Mouse (Mus musculus): ENCODE data around the gene Emid1. TPM values are rescaled to one million over a fixed set of nuclear protein-coding genes. Genes with fewer than 3 reads are reported as not detected.

Gene Emid1
- polyA plus RNA-seq (2015; fragmentation: Nextera tagmentation; extraction: Ambion mirVana), result 22.4 and 23.4 TPM in 2 replicates

DNA sequence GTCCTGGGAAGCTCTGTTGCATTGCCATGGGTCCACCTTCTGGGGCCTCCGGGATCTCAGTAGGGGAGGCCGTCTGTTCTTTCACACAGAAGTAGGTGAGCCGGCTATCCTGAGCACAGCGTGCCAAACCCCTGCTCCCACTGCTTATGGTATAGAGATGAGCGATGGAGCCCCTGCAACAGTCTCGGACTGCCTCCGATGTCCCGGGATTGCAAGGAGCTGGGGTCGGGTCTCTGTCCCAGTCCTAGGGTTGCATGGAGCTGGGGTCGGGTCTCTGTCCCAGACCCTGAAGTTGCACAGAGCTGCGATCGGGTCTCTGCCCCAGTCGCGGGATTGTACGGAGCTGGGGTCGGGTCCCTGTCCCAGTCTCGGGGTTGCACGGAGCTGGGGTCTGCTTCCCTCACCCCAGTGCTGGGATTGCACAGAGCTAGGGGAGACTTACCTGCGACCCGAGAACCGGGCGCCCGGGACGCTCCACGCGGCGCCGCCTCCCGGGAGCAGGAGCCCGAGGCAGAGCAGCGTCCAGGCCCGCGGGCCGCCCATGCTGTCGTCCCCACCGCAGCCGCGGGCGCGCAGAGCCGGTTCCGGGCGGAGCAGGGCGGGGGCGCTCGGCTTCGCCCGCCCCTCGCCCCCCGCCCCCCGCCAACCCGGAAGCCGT is at the start of gene Emid1:
TSS of gene Emid1 (minus strand) at position 578 of the 658 bp plus-strand sequence.
- 1% methylated on average over 49 of the region's 53 CpGs for WGBS
- Histone ChIP-seq H3K36me3 (no peaks in the 10 kb centered on the region), H3K4me1 (peaks cover 35% of the 10 kb centered on the region), H3K4me3 (peak within 1 kb of the TSS; percentile 52), H3K27ac (replicated peaks) (no peak within 1 kb of the TSS), H3K4me2 (replicated peaks) (peak within 1 kb of the TSS; percentile 86), H3K9ac (replicated peaks) (peak within 1 kb of the TSS; percentile 56), H3K27me3 (no peaks in the 10 kb centered on the region), H3K9me3 (no peaks in the 10 kb centered on the region)
- ATAC-seq (replicated peaks), result peak; percentile 47

- H3K36me3 ChIP-seq, result no peaks in the 10 kb centered on the region
- no peak overlapping the region for H3K4me2 ChIP-seq (replicated peaks)
- H3K27ac ChIP-seq (replicated peaks), result no peak overlapping the region
- H3K9me3 ChIP-seq, result no peaks in the 10 kb centered on the region
- no peaks in the 10 kb centered on the region for H3K27me3 ChIP-seq
- WGBS, result 93% methylated on average over 2 of the region's 2 CpGs
- H3K4me3 ChIP-seq, result no peak overlapping the region
- no peak overlapping the region for H3K9ac ChIP-seq (replicated peaks)
- H3K4me1 ChIP-seq, result no peaks in the 10 kb centered on the region
- ATAC-seq (replicated peaks), result no peak
These were observed 47.8 kb upstream of the Emid1 start for GRCm38 (mm10) chr11:5199879-5200278.

DNA sequence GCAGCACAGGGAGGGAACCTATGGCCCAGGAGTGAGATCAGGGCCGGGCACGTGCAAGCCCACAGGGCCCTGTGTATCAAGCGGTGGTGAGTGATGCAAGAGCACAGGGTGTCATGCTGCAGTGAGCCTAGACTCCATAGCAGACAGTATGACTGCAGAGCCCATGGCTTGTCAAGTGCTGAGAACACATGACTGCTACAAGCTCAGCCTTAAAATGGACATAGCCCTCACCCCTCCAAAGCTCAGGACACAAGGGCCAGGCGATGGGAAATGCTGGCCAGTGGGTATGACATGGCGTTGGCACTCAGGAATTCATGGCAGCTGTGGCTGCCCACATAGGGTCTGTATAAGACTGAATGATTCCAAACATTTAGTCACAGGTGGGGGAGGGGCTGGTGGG is 45.0 kb upstream of the Emid1 start:
- 86% methylated on average over 5 of the region's 5 CpGs for WGBS
- Histone ChIP-seq H3K9ac (replicated peaks) (no peak overlapping the region), H3K27me3 (no peaks in the 10 kb centered on the region), H3K9me3 (no peaks in the 10 kb centered on the region), H3K4me2 (replicated peaks) (no peak overlapping the region), H3K4me3 (no peak overlapping the region), H3K4me1 (no peaks in the 10 kb centered on the region), H3K36me3 (no peaks in the 10 kb centered on the region), H3K27ac (replicated peaks) (no peak overlapping the region)
- ATAC-seq (replicated peaks), result no peak

DNA sequence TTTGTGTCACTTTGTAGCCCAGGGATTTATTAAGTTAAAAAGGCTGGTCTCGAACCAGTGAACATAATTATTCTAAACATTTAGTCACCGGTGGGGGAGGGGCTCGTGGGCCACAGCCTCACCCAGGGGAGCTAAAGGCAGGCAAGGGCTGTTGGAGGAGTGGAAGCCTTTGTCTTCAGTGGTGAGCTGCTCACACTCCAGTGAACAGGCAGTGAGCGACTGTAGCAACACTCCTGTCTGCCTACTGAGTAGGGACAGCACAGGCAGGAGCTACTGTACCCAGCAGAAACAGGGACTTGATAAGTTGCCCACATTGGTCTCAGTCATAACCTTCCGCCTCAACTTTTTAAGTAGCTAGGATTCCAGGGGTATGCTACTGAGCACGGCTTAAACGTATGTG is 44.5 kb upstream of the Emid1 start:
- Histone ChIP-seq H3K27me3 (no peaks in the 10 kb centered on the region), H3K9me3 (no peaks in the 10 kb centered on the region), H3K27ac (replicated peaks) (no peak overlapping the region), H3K9ac (replicated peaks) (no peak overlapping the region), H3K4me3 (no peak overlapping the region), H3K4me1 (no peaks in the 10 kb centered on the region), H3K4me2 (replicated peaks) (no peak overlapping the region), H3K36me3 (no peaks in the 10 kb centered on the region)
- whole genome bisulfite sequencing, result 55% methylated on average over 7 of the region's 7 CpGs
- ATAC-seq (replicated peaks), result no peak

DNA sequence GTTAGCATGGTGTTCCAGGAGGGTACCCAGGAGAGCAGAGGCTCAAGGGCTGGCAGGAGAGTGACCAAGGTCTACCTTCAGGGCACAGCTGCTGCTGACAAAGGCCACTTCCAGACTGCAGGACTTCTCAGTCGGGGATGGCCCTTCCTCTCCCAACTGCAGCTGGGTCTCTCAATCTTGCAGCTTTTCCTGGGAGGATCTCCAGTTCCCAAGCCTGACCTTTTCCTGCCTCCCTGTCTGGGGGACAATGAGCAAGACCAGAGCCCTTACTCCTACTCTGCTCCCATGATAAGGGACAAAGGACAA is 41.5 kb upstream of the Emid1 start:
- no peaks in the 10 kb centered on the region for H3K27me3 ChIP-seq
- no peak overlapping the region for H3K4me2 ChIP-seq (replicated peaks)
- H3K4me1 ChIP-seq, result no peaks in the 10 kb centered on the region
- H3K4me3 ChIP-seq, result no peak overlapping the region
- ATAC-seq (replicated peaks), result no peak
- no peak overlapping the region for H3K9ac ChIP-seq (replicated peaks)
- H3K9me3 ChIP-seq, result no peaks in the 10 kb centered on the region
- H3K27ac ChIP-seq (replicated peaks), result no peak overlapping the region
- WGBS, result 61% methylated on average over 1 of the region's 1 CpGs
- H3K36me3 ChIP-seq, result no peaks in the 10 kb centered on the region

DNA sequence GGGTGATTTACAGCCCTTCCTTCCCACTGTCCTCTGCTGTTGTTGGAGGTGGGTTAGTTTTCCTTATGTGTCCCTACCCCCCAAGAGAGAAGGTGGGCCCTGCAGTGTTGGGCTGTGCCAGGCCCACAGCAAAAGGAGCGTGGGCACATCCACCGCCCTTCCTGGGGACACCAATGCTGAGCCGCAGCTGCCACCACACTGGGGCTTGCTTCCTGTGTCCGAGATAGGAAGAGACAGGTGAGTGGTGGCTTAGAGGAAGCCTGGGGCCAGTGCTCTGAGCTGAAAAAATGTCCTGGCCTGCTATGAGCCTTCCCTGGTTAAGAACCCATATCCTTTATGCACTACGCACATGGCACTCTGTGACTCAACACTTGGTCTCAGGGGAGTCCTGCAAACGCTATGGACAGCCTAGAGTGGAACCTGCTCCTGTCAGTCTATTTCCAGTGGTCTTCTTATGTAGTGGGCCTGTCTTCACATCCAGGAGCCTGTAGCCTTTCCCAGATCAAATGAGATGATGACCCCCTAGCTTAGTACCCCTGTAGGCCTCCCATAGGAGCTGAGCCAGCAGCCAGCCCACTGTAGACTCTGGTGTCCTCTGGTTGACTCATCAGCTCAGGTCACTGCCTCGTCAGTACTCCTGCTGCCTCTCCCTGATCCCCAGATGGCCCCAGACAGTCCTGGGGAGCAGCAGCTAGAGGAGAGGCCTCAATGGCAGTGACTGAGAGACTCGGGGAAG is 41.0 kb upstream of the Emid1 start:
- Histone ChIP-seq H3K4me1 (no peaks in the 10 kb centered on the region), H3K27me3 (no peaks in the 10 kb centered on the region), H3K9me3 (no peaks in the 10 kb centered on the region), H3K9ac (replicated peaks) (no peak overlapping the region), H3K36me3 (no peaks in the 10 kb centered on the region), H3K4me2 (replicated peaks) (no peak overlapping the region), H3K27ac (replicated peaks) (no peak overlapping the region), H3K4me3 (no peak overlapping the region)
- 87% methylated on average over 8 of the region's 8 CpGs for WGBS
- ATAC-seq (replicated peaks), result no peak

DNA sequence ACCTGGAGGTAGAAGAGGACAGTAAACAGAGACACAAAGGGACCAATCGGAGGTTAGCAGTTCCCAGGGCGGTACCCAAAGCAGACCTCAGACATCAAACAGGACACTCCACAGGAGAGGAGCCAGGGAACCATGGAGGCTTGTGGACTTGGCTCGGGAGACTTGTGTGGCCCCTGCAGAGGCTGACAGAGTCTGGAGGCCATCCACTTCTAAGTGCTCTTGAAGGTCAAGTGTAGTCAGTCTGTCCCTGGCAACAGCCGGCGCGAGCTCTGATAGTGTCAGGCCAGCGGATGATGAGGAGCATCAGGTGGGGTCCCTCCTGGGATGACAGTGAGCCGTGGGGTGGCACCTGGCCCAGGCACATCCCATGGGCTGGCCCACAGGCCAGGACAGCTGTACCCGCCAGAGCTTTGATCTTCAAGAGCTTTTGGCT is 40.0 kb upstream of the Emid1 start:
- no peak for ATAC-seq (replicated peaks)
- H3K4me3 ChIP-seq, result no peak overlapping the region
- H3K36me3 ChIP-seq, result no peaks in the 10 kb centered on the region
- no peaks in the 10 kb centered on the region for H3K9me3 ChIP-seq
- H3K27ac ChIP-seq (replicated peaks), result no peak overlapping the region
- no peaks in the 10 kb centered on the region for H3K4me1 ChIP-seq
- no peak overlapping the region for H3K9ac ChIP-seq (replicated peaks)
- H3K27me3 ChIP-seq, result no peaks in the 10 kb centered on the region
- H3K4me2 ChIP-seq (replicated peaks), result no peak overlapping the region
- 75% methylated on average over 9 of the region's 9 CpGs for WGBS

- no peaks in the 10 kb centered on the region for H3K36me3 ChIP-seq
- H3K4me2 ChIP-seq (replicated peaks), result no peak overlapping the region
- no peak for ATAC-seq (replicated peaks)
- H3K9ac ChIP-seq (replicated peaks), result no peak overlapping the region
- no peaks in the 10 kb centered on the region for H3K9me3 ChIP-seq
- H3K4me1 ChIP-seq, result peaks cover 1% of the 10 kb centered on the region; the same call in 1 of the 2 replicates
- H3K4me3 ChIP-seq, result no peak overlapping the region
- 68% methylated on average over 9 of the region's 9 CpGs for WGBS
- no peaks in the 10 kb centered on the region for H3K27me3 ChIP-seq
- no peak overlapping the region for H3K27ac ChIP-seq (replicated peaks)
These were observed 37.3 kb upstream of the Emid1 start for GRCm38 (mm10) chr11:5189239-5189933.

DNA sequence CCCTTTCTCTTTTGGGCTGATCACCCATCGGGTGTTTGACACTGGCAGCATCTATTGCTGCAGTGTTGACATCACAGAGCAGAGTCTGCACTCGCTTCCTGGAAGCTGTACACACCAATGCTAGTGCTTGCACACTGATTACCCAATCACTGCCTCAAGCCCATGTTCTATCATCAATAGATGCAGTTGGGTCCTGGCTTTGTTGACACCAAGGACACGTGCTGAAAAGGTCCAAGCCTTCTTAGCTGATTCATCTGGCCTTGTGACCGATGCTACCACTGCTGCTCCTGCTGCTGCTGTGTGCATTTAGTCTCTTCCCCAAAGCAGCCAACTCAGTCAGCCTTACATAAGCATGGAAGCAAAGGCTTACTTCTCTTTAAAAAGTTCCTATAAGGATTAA is 36.1 kb upstream of the Emid1 start:
- 92% methylated on average over 4 of the region's 4 CpGs for WGBS

GRCm38 (mm10) chr11:5184832-5185231 is 32.8 kb upstream of the Emid1 start:
- H3K27ac ChIP-seq (replicated peaks), result no peak overlapping the region
- H3K9me3 ChIP-seq, result no peaks in the 10 kb centered on the region
- H3K4me3 ChIP-seq, result no peak overlapping the region
- no peaks in the 10 kb centered on the region for H3K36me3 ChIP-seq
- no peak overlapping the region for H3K4me2 ChIP-seq (replicated peaks)
- no peaks in the 10 kb centered on the region for H3K27me3 ChIP-seq
- peaks cover 5% of the 10 kb centered on the region; the same call in 1 of the 2 replicates for H3K4me1 ChIP-seq
- WGBS, result 81% methylated on average over 9 of the region's 9 CpGs
- no peak for ATAC-seq (replicated peaks)
- H3K9ac ChIP-seq (replicated peaks), result no peak overlapping the region

More for the DNA sequence above, 36.1 kb upstream of the Emid1 start:
- Histone ChIP-seq H3K9ac (replicated peaks) (no peak overlapping the region), H3K4me1 (peaks cover 5% of the 10 kb centered on the region; the same call in 1 of the 2 replicates), H3K27ac (replicated peaks) (no peak overlapping the region), H3K4me3 (no peak overlapping the region), H3K27me3 (no peaks in the 10 kb centered on the region), H3K4me2 (replicated peaks) (no peak overlapping the region), H3K9me3 (no peaks in the 10 kb centered on the region), H3K36me3 (no peaks in the 10 kb centered on the region)
- ATAC-seq (replicated peaks), result no peak

- no peaks in the 10 kb centered on the region for H3K9me3 ChIP-seq
- ATAC-seq (replicated peaks), result 0 out of 2 replicates have a peak, but pooled peaks have one; percentile 53
- H3K9ac ChIP-seq (replicated peaks), result no peak overlapping the region
- no peak overlapping the region for H3K4me2 ChIP-seq (replicated peaks)
- no peaks in the 10 kb centered on the region for H3K36me3 ChIP-seq
- H3K27ac ChIP-seq (replicated peaks), result no peak overlapping the region
- 15% methylated on average over 9 of the region's 9 CpGs for WGBS
- H3K4me1 ChIP-seq, result peaks cover 5% of the 10 kb centered on the region; the same call in 1 of the 2 replicates
- H3K4me3 ChIP-seq, result no peak overlapping the region
- no peaks in the 10 kb centered on the region for H3K27me3 ChIP-seq
These were observed 32.2 kb upstream of the Emid1 start for GRCm38 (mm10) chr11:5184250-5184649.

GRCm38 (mm10) chr11:5182870-5183269 is 30.8 kb upstream of the Emid1 start:
- Histone ChIP-seq H3K4me1 (peaks cover 5% of the 10 kb centered on the region; the same call in 1 of the 2 replicates), H3K4me3 (no peak overlapping the region), H3K4me2 (replicated peaks) (no peak overlapping the region), H3K9me3 (no peaks in the 10 kb centered on the region), H3K27me3 (no peaks in the 10 kb centered on the region), H3K27ac (replicated peaks) (no peak overlapping the region), H3K9ac (replicated peaks) (no peak overlapping the region), H3K36me3 (no peaks in the 10 kb centered on the region)
- 73% methylated on average over 4 of the region's 4 CpGs for WGBS
- no peak for ATAC-seq (replicated peaks)

Data from forebrain, embryonic 15.5 days (tissue).